1 mouse cellular context compared by ENCODE assay signal in genomic region chr15:81523169-81523871, GRCm38 (mm10).
A peak's percentile ranks its signal among the peaks of the same experiment; 100 is the strongest.
TF ChIP-seq lines count a peak whose summit lies in the region.

No protein-coding gene starts in this region.

TF ChIP-seq in CH12.LX, 34 proteins besides CTCF, POLR2A, EP300 and RAD21 (continued from another document):
- TF ChIP-seq GABPA (IDR thresholded peaks at IDR 0.05; ENCODE audit: insufficient replicate concordance, low read depth, low read length): no peak
- TF ChIP-seq ZMIZ1 (IDR thresholded peaks at IDR 0.05; ENCODE audit: low read depth, low read length): peak; percentile 3; the same call in 1 of the 2 replicates
- peak; percentile 99 for TF ChIP-seq MAZ (IDR thresholded peaks at IDR 0.05; ENCODE audit: low read depth, low read length)
- TF ChIP-seq MYC (IDR thresholded peaks at IDR 0.05; ENCODE audit: low read depth, low read length): peak; percentile 90
- 0 out of 2 replicates have a peak, but pooled peaks have one; percentile 49 for TF ChIP-seq KAT2A (IDR thresholded peaks at IDR 0.05; ENCODE audit: insufficient replicate concordance, low read length)
- TF ChIP-seq POLR2AphosphoS2 (IDR thresholded peaks at IDR 0.05; ENCODE audit: low read depth, low read length): no peak
